Mouse (Mus musculus): ENCODE results near the gene Tspan3. TPM values are rescaled to one million over a fixed set of nuclear protein-coding genes. Genes with fewer than 3 reads are reported as not detected.
A peak's percentile ranks its signal among the peaks of the same experiment; 100 is the strongest.

The Tspan3 gene
- total RNA-seq (2021): 100 to 1,000 TPM; 347 to 373 TPM
- long read RNA-seq, experiment 1, transcript Tspan3-201 (7 exons, 1,716 nt): major isoform, 914 of 963 reads
- long read RNA-seq, experiment 1, partial matches to known transcripts: 11 of 963 reads
- long read RNA-seq, experiment 1, other reads (novel, unspliced or antisense): 38 of 963 reads
- long read RNA-seq, experiment 2, transcript Tspan3-201 (7 exons, 1,716 nt): major isoform, 714 of 746 reads
- long read RNA-seq, experiment 2, partial matches to known transcripts: 9 of 746 reads
- long read RNA-seq, experiment 2, other reads (novel, unspliced or antisense): 23 of 746 reads

GRCm38 (mm10) chr9:56165377-56165776 is at the start of gene Tspan3:
Tspan3 (minus strand) TSS chr9:56165477.
- DNase-seq (ENCODE audit: low spot score in 2 of 2): no peak

GRCm38 (mm10) chr9:56213451-56214291 is 48.4 kb upstream of the Tspan3 start:
- peak; percentile 38 to 68 for DNase-seq (ENCODE audit: low spot score in 2 of 2)

GRCm38 (mm10) chr9:56208817-56209216 is 43.5 kb upstream of the Tspan3 start:
- DNase-seq (ENCODE audit: low spot score in 2 of 2): no peak

- DNase-seq (ENCODE audit: low spot score in 2 of 2): no peak
Measured at GRCm38 (mm10) chr9:56207516-56207915, 42.2 kb upstream of the Tspan3 start.

GRCm38 (mm10) chr9:56207083-56207482 is 41.8 kb upstream of the Tspan3 start:
- no peak for DNase-seq (ENCODE audit: low spot score in 2 of 2)

GRCm38 (mm10) chr9:56205336-56205735 is 40.1 kb upstream of the Tspan3 start:
- no peak for DNase-seq (ENCODE audit: low spot score in 2 of 2)

GRCm38 (mm10) chr9:56204316-56204715 is 39.0 kb upstream of the Tspan3 start:
- no peak for DNase-seq (ENCODE audit: low spot score in 2 of 2)

- DNase-seq (ENCODE audit: low spot score in 2 of 2): peak; percentile 83 to 90
Measured at GRCm38 (mm10) chr9:56200645-56201314, 35.5 kb upstream of the Tspan3 start.

- no peak for DNase-seq (ENCODE audit: low spot score in 2 of 2)
Measured at GRCm38 (mm10) chr9:56200200-56200599, 34.9 kb upstream of the Tspan3 start.

GRCm38 (mm10) chr9:56196921-56197320 is 31.6 kb upstream of the Tspan3 start:
- DNase-seq (ENCODE audit: low spot score in 2 of 2): no peak

GRCm38 (mm10) chr9:56195193-56195592 is 29.9 kb upstream of the Tspan3 start:
- no peak for DNase-seq (ENCODE audit: low spot score in 2 of 2)

- no peak for DNase-seq (ENCODE audit: low spot score in 2 of 2)
Measured at GRCm38 (mm10) chr9:56191498-56192455, 26.5 kb upstream of the Tspan3 start.

GRCm38 (mm10) chr9:56180118-56180781 is 15.0 kb upstream of the Tspan3 start:
- no peak for DNase-seq (ENCODE audit: low spot score in 2 of 2)

GRCm38 (mm10) chr9:56179416-56180117 is 14.3 kb upstream of the Tspan3 start:
- DNase-seq (ENCODE audit: low spot score in 2 of 2): no peak

GRCm38 (mm10) chr9:56177354-56177753 is 12.1 kb upstream of the Tspan3 start:
- no peak for DNase-seq (ENCODE audit: low spot score in 2 of 2)

- no peak for DNase-seq (ENCODE audit: low spot score in 2 of 2)
Measured at GRCm38 (mm10) chr9:56175316-56175715, 10.0 kb upstream of the Tspan3 start.

- DNase-seq (ENCODE audit: low spot score in 2 of 2): no peak
Measured at GRCm38 (mm10) chr9:56167690-56168089, 2.4 kb upstream of the Tspan3 start.

- DNase-seq (ENCODE audit: low spot score in 2 of 2): no peak
Measured at GRCm38 (mm10) chr9:56166161-56166560, 884 bp upstream of the Tspan3 start.

- DNase-seq (ENCODE audit: low spot score in 2 of 2): peak; percentile 90 to 94
Measured at GRCm38 (mm10) chr9:56160341-56161141, 4.7 kb downstream of the Tspan3 start.
